In genomic region chrX:67883406-67883805, GRCm38 (mm10) we compare ENCODE assay signal across 23 mouse cellular contexts. TPM values are rescaled to one million over a fixed set of nuclear protein-coding genes. Genes with fewer than 3 reads are reported as not detected.
"Had no signal": no experiment of that assay in that cellular context is flagged by ENCODE, and none has a peak within 500 bp of the region (broad histone marks: within the 10 kb centered on the region; RNA-seq: fewer than 3 reads in every experiment).

No protein-coding gene starts in this region.

- H3K9ac ChIP-seq: neural tube, embryonic 15.5 days; stomach, embryonic 15.5 days had no signal

- H3K36me3 ChIP-seq: neural tube, embryonic 15.5 days; stomach, embryonic 15.5 days had no signal

- DNase-seq: retina, postnatal 1 day; right cerebral cortex, adult 18-20 months; right cerebral cortex, postnatal 14 days; right cerebral cortex, postnatal 25 days; right cerebral cortex, postnatal 4 days; spleen, adult 18-20 months; thymus, adult 18-20 months; thymus, adult 2 months; thymus, postnatal 14 days; thymus, postnatal 25 days; thymus, postnatal 36 days; thymus, postnatal 4 days had no signal

- H3K4me1 ChIP-seq: neural tube, embryonic 15.5 days; stomach, embryonic 15.5 days had no signal

- H3K27me3 ChIP-seq: neural tube, embryonic 15.5 days; stomach, embryonic 15.5 days had no signal

- H3K4me2 ChIP-seq: neural tube, embryonic 15.5 days; stomach, embryonic 15.5 days had no signal

- H3K9me3 ChIP-seq: neural tube, embryonic 15.5 days; stomach, embryonic 15.5 days had no signal

- H3K4me3 ChIP-seq: neural tube, embryonic 15.5 days; stomach, embryonic 15.5 days had no signal

- H3K27ac ChIP-seq: neural tube, embryonic 15.5 days; stomach, embryonic 15.5 days; stomach, postnatal 0 days had no signal

RNA-seq across cellular contexts. Expression of gene 4933436I01Rik, which starts 37.8 kb away (rescaled TPM):
- total RNA-seq: neutrophil, adult 5-6 weeks had no signal
- polyA plus RNA-seq: neural tube, embryonic 14.5 days; neural tube, embryonic 15.5 days; small intestine, adult 2 months; spleen, adult 2 months; stomach, embryonic 14.5 days; stomach, embryonic 15.5 days; stomach, embryonic 16.5 days; stomach, postnatal 0 days; thymus, adult 2 months; thymus, postnatal 0 days; urinary bladder, adult 2 months had no signal
